Mouse (Mus musculus) forebrain, embryonic 16.5 days (tissue): Measurements from ENCODE around the gene Gpr82. TPM values are rescaled to one million over a fixed set of nuclear protein-coding genes. Genes with fewer than 3 reads are reported as not detected.

Experiments used
- ATAC-seq: fragments of 200-750 bp; cut with Nextera tagmentation; 2 replicates; pipeline ENCODE4 v1.8.0; 2017; ENCODE audit warnings: mild to moderate bottlenecking, moderate library complexity
- H3K27ac ChIP-seq: fragments of 300-500 bp; sonication (generic); 2 replicates; pipeline ENCODE4 v1.5.1; 2014; ENCODE audit warnings: low read length, control low read depth
- H3K27me3 ChIP-seq: fragments of 300-500 bp; sonication (generic); replicated peaks from 2 replicates; pipeline ENCODE4 v1.6.1; 2014; ENCODE audit warnings: low read length; ENCODE audit not compliant: control insufficient read depth, insufficient read depth
- H3K36me3 ChIP-seq: fragments of 300-500 bp; sonication (generic); 2 replicates; pipeline ENCODE4 v1.6.1; 2014; ENCODE audit not compliant: control insufficient read depth, insufficient read depth
- H3K4me1 ChIP-seq: fragments of 300-500 bp; sonication (generic); replicated peaks from 2 replicates; pipeline ENCODE4 v1.6.1; 2014; ENCODE audit warnings: low read length; ENCODE audit not compliant: control insufficient read depth, insufficient read depth
- H3K4me2 ChIP-seq: fragments of 300-500 bp; sonication (generic); 2 replicates; pipeline ENCODE4 v1.6.1; 2014; ENCODE audit warnings: mild to moderate bottlenecking, low read length, control low read depth
- H3K4me3 ChIP-seq: fragments of 300-500 bp; sonication (generic); replicated peaks from 2 replicates; pipeline ENCODE4 v1.5.1; 2014; ENCODE audit warnings: mild to moderate bottlenecking, low read length, control low read depth
- H3K9ac ChIP-seq: fragments of 300-500 bp; sonication (generic); replicated peaks from 2 replicates; pipeline ENCODE4 v1.6.1; 2014; ENCODE audit warnings: low read depth, low read length, control low read depth
- H3K9me3 ChIP-seq: fragments of 300-500 bp; sonication (generic); 2 replicates; pipeline ENCODE4 v1.6.1; 2016; ENCODE audit warnings: low read length; ENCODE audit not compliant: control insufficient read depth
- WGBS: fragments of 180-500 bp; shearing (Covaris S2); extraction: QIAGEN DNeasy Blood & Tissue Kit; methylation state at CpG from one replicate; pipeline ENCODE4 v1.1.7; 2014; 5-methylcytosine and 5-hydroxymethylcytosine counted together
- microRNA-seq: library from miRNA; unstranded; fragments of <30 nt; microRNA quantifications from one replicate; pipeline ENCODE4, GENCODE M21; 2017
- polyA plus RNA-seq: library from polyadenylated mRNA; unstranded; fragments of >200 nt; fragmentation: Nextera tagmentation; extraction: Ambion mirVana; gene quantifications from 2 replicates; pipeline ENCODE4 v1.2.1, GENCODE M21; 2015

Gpr82 gene
- polyA plus RNA-seq, 1 experiment from 2014 or later: 0.61 TPM

DNA sequence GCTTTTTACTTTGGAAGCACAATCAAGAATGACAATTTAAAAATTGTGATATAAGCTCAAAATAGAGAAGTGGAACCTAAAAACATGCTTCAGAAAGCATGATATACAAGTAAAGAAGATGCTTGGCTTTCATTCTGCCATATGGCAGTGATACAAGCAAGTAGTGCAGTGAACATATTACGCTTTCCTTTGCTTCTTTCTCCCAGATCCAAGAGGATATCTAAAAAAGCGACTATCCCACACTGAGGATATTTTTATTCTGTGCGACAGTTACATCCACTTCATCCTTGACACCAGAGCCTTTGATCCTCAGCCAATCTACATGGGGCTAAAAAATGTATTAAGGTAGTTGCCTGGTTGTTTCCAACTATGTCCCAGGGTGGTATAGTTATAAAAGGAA, 20.6 kb downstream of the Gpr82 start:
- 81% methylated on average over 3 of the region's 3 CpGs for WGBS
- no peak overlapping the region for H3K27ac ChIP-seq
- H3K4me2 ChIP-seq: no peak overlapping the region
- no peak overlapping the region for H3K4me3 ChIP-seq
- H3K9me3 ChIP-seq: no peaks in the 10 kb centered on the region
- no peaks in the 10 kb centered on the region for H3K27me3 ChIP-seq
- no peaks in the 10 kb centered on the region for H3K36me3 ChIP-seq
- ATAC-seq: no peak
- H3K4me1 ChIP-seq: no peaks in the 10 kb centered on the region
- no peak overlapping the region for H3K9ac ChIP-seq

DNA sequence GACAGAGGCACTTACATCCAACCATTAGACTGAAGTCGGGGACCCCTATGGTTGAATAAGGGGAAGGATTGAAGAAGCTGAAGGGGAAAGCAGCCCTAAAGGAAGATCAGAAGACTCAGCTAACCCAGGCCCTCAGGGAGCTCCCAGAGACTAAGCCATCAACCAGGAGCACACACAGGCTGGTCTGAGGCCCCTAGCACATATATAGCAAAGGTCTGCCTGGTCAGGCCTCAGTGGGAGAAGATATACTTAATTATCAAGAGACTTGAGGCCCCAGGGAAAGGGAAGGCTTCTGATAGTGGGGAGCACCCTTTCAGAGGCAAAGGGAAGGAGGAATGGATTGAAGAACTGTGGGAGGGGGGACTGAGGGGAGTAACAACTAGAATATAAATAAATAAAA, 25.4 kb downstream of the Gpr82 start:
- Histone ChIP-seq H3K9me3 (no peaks in the 10 kb centered on the region), H3K27ac (no peak overlapping the region), H3K9ac (no peak overlapping the region), H3K4me2 (no peak overlapping the region), H3K4me1 (peaks cover 2% of the 10 kb centered on the region; the same call in 1 of the 2 replicates), H3K27me3 (no peaks in the 10 kb centered on the region), H3K36me3 (no peaks in the 10 kb centered on the region), H3K4me3 (no peak overlapping the region)
- 95% methylated on average over 1 of the region's 1 CpGs for WGBS
- no peak for ATAC-seq

DNA sequence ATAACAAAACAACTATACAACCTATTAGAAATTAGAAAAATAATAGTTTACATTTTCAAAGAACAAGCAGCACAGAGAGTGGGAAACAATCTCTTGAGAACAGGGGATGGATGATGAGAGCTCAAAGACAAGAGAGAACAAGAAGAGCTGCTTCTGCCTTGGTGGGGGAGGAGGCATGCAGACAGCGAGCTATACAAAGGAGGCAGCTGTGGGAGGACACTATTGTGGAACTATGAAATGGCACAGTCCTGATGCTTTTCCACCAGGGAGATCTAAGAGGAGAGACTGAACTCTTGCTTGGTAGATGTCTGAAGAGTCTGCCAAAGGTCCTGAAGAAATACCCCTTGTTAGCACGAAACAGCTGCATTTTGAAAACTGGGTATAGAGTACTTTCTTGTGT, 27.2 kb downstream of the Gpr82 start:
- ATAC-seq: no peak
- Histone ChIP-seq H3K4me1 (peaks cover 2% of the 10 kb centered on the region; the same call in 1 of the 2 replicates), H3K36me3 (no peaks in the 10 kb centered on the region), H3K4me3 (no peak overlapping the region), H3K4me2 (no peak overlapping the region), H3K9ac (no peak overlapping the region), H3K9me3 (no peaks in the 10 kb centered on the region), H3K27ac (no peak overlapping the region), H3K27me3 (no peaks in the 10 kb centered on the region)
- 59% methylated on average over 2 of the region's 2 CpGs for WGBS

DNA sequence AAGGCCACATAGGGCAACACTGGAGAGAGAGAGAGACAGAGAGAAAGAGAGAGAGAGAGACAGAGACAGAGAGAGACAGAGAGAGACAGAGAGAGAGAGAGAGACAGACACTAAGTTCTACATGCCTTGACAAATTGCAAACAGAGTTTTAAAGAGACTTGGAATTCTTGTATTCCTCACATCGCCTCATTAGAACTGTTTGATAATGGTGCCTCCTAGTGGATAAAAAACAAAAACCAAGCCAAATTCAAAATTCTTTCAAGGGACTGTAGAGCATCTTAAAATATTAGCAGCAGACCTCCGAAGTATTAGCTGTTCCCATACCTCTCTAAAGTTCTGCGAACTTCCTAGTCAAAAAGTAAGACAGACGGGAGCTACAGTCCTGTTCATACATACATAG, 30.7 kb downstream of the Gpr82 start:
- no peaks in the 10 kb centered on the region for H3K9me3 ChIP-seq
- 85% methylated on average over 4 of the region's 4 CpGs for WGBS
- no peak overlapping the region for H3K27ac ChIP-seq
- H3K4me2 ChIP-seq: no peak overlapping the region
- H3K4me3 ChIP-seq: no peak overlapping the region
- no peak overlapping the region for H3K9ac ChIP-seq
- H3K36me3 ChIP-seq: no peaks in the 10 kb centered on the region
- H3K4me1 ChIP-seq: peaks cover 2% of the 10 kb centered on the region; the same call in 1 of the 2 replicates
- no peaks in the 10 kb centered on the region for H3K27me3 ChIP-seq
- no peak for ATAC-seq

DNA sequence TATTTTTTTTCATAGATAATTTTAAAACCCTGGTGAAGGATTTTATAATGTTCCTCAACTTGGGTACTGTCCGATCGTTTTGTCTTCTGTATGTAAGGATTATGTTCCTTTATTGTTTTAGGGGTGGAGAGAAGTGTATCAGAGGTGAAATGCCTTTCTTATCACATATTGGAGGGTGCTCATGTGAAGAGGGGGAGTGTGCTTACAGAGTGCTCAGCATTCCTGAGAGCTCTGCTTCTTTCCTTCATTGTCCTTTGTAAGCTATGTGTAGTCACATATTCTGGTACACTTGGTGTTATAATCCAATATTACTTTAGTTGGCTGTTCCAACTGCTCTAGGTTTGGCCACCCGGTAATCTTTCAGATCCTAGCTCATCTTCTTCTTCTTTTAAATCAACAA, 39.5 kb downstream of the Gpr82 start:
- no peak for ATAC-seq
- no peaks in the 10 kb centered on the region for H3K36me3 ChIP-seq
- 91% methylated on average over 3 of the region's 3 CpGs for WGBS
- H3K4me3 ChIP-seq: no peak overlapping the region
- H3K4me1 ChIP-seq: no peaks in the 10 kb centered on the region
- H3K27ac ChIP-seq: no peak overlapping the region
- no peak overlapping the region for H3K4me2 ChIP-seq
- no peaks in the 10 kb centered on the region for H3K27me3 ChIP-seq
- H3K9ac ChIP-seq: no peak overlapping the region
- no peaks in the 10 kb centered on the region for H3K9me3 ChIP-seq

DNA sequence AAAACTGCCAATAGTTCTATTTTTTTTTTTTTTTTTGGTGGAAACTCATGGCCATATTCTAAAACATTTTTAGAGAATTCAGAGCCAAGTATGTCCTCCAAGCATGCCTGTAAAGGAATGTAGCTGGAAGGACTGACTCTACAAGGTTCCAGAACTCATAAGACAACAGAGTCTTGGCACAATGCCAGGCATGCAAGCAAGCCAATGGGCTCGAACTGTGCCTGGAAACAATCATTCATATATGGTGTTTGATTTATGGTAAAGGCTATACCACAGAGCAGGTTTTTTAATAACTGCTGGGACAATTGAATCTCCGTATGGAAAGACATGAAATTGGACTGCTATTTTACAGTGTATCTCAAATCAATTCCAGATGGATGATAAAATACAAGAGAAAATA, 43.9 kb downstream of the Gpr82 start:
- Histone ChIP-seq H3K4me2 (no peak overlapping the region), H3K27me3 (no peaks in the 10 kb centered on the region), H3K36me3 (no peaks in the 10 kb centered on the region), H3K9me3 (no peaks in the 10 kb centered on the region), H3K27ac (no peak overlapping the region), H3K9ac (no peak overlapping the region), H3K4me1 (0 out of 2 replicates have a peak, but pooled peaks cover 2% of the 10 kb centered on the region), H3K4me3 (no peak overlapping the region)
- 45% methylated on average over 2 of the region's 2 CpGs for WGBS
- no peak for ATAC-seq

DNA sequence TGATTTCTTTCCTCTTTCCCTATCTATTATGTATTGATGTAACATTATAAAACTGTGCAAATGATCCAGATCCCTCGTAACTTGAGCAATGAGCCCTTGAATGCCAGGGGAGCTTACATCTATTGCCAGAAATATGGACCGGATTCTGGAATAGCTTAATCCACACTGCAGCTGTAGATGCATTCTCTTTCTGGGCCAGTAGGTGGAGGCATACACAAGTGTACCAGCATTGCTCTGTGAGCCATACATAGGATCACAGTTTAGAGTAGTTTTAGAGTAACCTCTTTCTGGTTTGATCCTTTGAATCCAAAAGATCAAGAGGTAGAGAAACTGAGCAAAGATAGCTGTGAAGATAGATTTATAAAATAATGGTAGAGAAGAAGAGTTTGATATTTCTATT, 49.0 kb downstream of the Gpr82 start:
- H3K27ac ChIP-seq: no peak overlapping the region
- no peaks in the 10 kb centered on the region for H3K36me3 ChIP-seq
- WGBS: 28% methylated on average over 2 of the region's 2 CpGs
- H3K4me3 ChIP-seq: no peak overlapping the region
- no peaks in the 10 kb centered on the region for H3K9me3 ChIP-seq
- H3K4me1 ChIP-seq: 0 out of 2 replicates have a peak, but pooled peaks cover 2% of the 10 kb centered on the region
- no peak overlapping the region for H3K4me2 ChIP-seq
- ATAC-seq: peak; percentile 79
- no peak overlapping the region for H3K9ac ChIP-seq
- no peaks in the 10 kb centered on the region for H3K27me3 ChIP-seq

Small RNAs within 50 kb of the gene (microRNA-seq; reads per million reads assigned to microRNA genes)
- gene Gm25246: not detected

Other genes starting within 250 kb of the Gpr82 start
- gene Nyx, start 195.3 kb upstream of the Gpr82 start, polyA plus RNA-seq: 0.09 and 0.15 TPM in 2 replicates
- gene Gpr34, start 29.3 kb upstream of the Gpr82 start, polyA plus RNA-seq: 2.7 and 3.4 TPM in 2 replicates
- gene Cask, start 190.0 kb downstream of the Gpr82 start, polyA plus RNA-seq: 47.7 and 55.4 TPM in 2 replicates